Mouse (Mus musculus) olfactory bulb, adult 2 months (tissue): ENCODE measurements around the gene Fastkd3. TPM values are rescaled to one million over a fixed set of nuclear protein-coding genes. Genes with fewer than 3 reads are reported as not detected.

Source experiments
- H3K27ac ChIP-seq: fragments of 200-500 bp; 2 replicates; pipeline ENCODE4 v1.5.1; 2012; ENCODE audit warnings: low read depth, low read length; ENCODE audit not compliant: insufficient read depth
- H3K4me1 ChIP-seq: fragments of 200-500 bp; 2 replicates; pipeline ENCODE4 v1.6.1; 2012; ENCODE audit warnings: low read length; ENCODE audit not compliant: control insufficient read depth, insufficient read depth
- H3K4me3 ChIP-seq: fragments of 200-500 bp; 2 replicates; pipeline ENCODE4 v1.5.1; 2012; ENCODE audit warnings: mild to moderate bottlenecking, low read depth, low read length, moderate library complexity; ENCODE audit not compliant: insufficient read depth
- CTCF ChIP-seq: fragments of 200-500 bp; IDR thresholded peaks from 2 replicates; pipeline ENCODE4 v1.5.1; 2012; ENCODE audit warnings: low read depth, mild to moderate bottlenecking, low read length, moderate library complexity; ENCODE audit not compliant: insufficient read depth
- POLR2A ChIP-seq: fragments of 200-500 bp; IDR thresholded peaks from 2 replicates; pipeline ENCODE4 v1.6.1; 2012; ENCODE audit warnings: mild to moderate bottlenecking, low read depth, low read length, moderate library complexity; ENCODE audit not compliant: insufficient read depth
- WGBS: fragments of 180-500 bp; shearing (Covaris S2); methylation state at CpG from one replicate; pipeline ENCODE4 v1.1.7; 2018; 5-methylcytosine and 5-hydroxymethylcytosine counted together
- polyA plus RNA-seq: library from polyadenylated mRNA; stranded (reverse); fragments of >200 nt; gene quantifications from 2 replicates; pipeline ENCODE4 v1.2.4, GENCODE M21; 2012; ENCODE audit warnings: low replicate concordance; ENCODE audit not compliant: missing spikeins, insufficient read depth, insufficient read length

Fastkd3 gene
- polyA plus RNA-seq, 1 experiment = not detected

DNA sequence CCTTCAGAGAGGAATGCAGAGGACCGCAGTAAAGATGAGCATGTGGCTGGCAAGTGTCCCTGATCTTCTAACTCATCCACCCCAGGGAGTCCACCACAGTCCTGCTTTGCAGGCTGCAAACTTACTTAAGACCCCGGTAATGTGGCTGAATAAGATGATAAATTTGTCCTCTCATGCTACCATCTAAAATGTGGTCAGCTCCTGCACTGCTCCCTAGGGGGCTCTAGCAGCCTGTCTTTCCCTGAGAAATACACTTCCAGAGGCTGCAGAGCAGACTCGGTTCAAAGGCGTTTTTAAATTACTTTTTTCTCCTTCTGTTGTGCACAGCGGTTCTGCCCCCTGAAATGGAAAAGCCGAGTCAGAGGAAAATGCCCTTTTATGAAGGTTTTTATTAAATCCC lies 19.1 kb downstream of the Fastkd3 start:
- no peak for TF ChIP-seq POLR2A
- TF ChIP-seq CTCF = no peak
- H3K27ac ChIP-seq = no peak overlapping the region
- WGBS = 8% methylated on average over 6 of the region's 6 CpGs

DNA sequence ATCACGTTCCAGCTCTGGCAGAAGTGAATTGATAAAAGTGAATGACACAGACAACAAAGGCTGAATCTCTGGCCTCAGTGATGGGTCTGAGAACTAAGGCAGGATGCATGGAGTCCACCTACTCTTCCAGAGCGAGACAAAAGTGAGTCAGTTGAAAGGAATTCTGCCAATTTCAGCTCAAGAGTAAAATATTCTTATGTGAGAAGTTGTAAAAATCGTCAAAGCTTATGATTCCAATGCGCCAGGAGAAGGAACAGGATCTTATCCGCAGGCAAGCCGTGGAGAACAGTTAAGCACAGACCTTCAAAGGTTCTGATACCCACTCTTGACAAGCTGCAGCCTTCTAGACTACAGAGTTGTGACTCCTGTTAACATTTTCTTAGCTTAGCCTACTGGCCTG lies 21.1 kb downstream of the Fastkd3 start:
- no peak overlapping the region for H3K27ac ChIP-seq
- 86% methylated on average over 6 of the region's 6 CpGs for WGBS
- TF ChIP-seq POLR2A = no peak
- TF ChIP-seq CTCF = no peak
- peaks cover 12% of the 10 kb centered on the region for H3K4me1 ChIP-seq
- no peak overlapping the region for H3K4me3 ChIP-seq

More for the DNA sequence above, 19.1 kb downstream of the Fastkd3 start:
- Histone ChIP-seq H3K4me3 (no peak overlapping the region), H3K4me1 (peaks cover 15% of the 10 kb centered on the region)

DNA sequence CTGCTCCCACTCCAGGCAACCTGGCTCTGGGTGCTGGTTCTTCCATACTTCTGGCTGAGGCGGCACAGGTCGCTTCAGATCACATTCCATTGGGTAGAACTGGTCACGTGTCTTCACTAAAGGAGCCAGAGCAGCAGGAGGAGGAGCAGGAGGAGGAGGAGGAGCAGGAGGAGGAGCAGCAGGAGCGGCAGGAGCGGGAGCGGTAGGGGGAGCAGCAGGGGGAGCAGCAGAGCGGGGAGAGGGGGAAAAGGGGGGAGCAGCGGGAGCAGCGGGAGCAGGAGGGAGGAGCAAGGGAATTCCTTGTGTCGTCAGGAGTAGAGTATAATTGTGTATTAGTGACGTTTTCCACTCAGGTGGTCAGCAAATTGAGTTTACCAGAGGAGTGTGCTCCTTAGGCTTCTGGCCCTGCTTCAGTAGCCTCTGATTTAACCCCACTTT lies 23.7 kb downstream of the Fastkd3 start:
- peak overlapping the region; percentile 16; the same call in 1 of the 2 replicates for H3K4me3 ChIP-seq
- H3K4me1 ChIP-seq = peaks cover 15% of the 10 kb centered on the region
- WGBS = 6% methylated on average over 11 of the region's 11 CpGs
- no peak overlapping the region for H3K27ac ChIP-seq
- no peak for TF ChIP-seq POLR2A
- no peak for TF ChIP-seq CTCF

DNA sequence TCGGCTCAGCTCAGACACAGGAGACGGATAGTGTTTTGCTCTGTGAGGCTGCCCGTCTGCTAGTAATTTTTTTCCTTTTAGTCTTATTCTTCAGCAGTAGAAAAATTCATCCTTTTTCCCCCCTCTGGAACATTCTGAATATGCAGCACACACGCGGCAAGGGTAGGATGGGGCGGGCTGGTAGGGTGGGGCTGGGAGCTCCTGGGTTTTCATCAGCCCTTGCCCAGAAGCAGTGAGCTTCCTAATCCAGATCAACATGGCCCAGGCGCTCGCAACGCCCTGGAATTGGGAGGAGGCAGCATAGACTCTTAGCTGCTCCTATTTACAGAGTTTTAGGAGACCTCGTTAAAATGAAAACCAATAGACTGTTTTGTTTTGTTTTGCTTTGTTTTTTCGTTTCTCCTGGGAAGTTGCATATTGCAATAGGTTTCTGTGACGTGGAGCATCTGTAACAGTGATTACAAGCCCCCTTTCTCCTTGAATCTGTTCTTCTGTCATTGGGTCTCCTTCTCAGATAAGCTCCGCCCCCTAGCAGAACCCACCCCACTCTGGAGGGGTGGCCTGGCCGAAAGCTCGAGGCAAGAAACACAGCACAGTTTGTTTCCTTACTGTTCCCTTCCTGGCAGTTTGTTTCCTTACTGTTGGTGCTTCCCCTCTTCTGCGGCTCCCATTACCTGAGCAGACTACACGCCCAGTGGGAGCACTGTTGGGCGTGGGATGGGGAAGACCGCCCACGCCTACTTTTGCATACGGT lies 25.8 kb downstream of the Fastkd3 start:
- TF ChIP-seq CTCF (no peak), POLR2A (no peak)
- no peak overlapping the region for H3K4me3 ChIP-seq
- H3K27ac ChIP-seq = peak overlapping the region; percentile 46
- peaks cover 10% of the 10 kb centered on the region for H3K4me1 ChIP-seq
- WGBS = 33% methylated on average over 21 of the region's 21 CpGs

DNA sequence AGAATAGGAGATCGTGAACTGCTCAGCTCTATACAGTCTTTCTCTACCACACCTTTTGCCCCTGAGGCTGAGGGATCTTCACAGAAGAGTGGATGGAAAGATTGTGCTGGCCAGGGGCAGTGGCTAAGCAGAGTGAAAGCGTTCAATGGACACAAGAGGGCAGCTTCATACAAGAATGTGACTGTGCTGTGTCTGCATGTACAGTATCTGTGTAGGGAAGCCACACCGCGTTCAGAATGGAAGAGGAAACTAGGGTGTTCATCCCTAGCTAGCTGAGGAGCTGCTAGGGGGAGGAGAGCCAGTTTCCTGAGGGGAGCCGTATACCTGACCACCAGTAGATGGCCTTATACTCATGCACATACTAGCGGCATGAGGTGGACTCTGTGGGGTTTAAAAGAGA lies 40.8 kb downstream of the Fastkd3 start:
- no peak overlapping the region for H3K27ac ChIP-seq
- no peak overlapping the region for H3K4me3 ChIP-seq
- 43% methylated on average over 6 of the region's 6 CpGs for WGBS
- peaks cover 3% of the 10 kb centered on the region; the same call in 1 of the 2 replicates for H3K4me1 ChIP-seq
- TF ChIP-seq CTCF (no peak), POLR2A (no peak)

DNA sequence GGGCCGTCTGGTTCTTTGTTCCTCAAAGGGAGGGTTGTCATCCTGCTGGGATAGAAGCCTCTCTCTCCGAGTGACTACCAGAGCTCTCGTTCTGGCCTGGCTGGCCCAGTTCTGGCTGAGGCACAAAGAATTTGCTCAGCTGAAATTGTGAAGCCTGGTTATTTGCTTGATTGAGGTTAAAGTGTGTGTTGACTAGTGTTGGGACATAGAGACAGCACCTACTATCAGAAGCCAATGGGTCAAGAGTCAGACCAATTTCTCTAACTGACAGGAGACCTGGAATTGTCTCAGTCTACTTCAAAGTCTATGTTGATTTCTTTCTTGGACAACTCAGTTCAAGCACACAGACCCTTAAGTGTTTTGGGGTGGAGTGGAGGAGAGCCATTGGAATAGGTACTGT lies 45.0 kb downstream of the Fastkd3 start:
- WGBS = 59% methylated on average over 3 of the region's 3 CpGs
- no peak for TF ChIP-seq POLR2A
- TF ChIP-seq CTCF = no peak
- Histone ChIP-seq H3K4me1 (peaks cover 3% of the 10 kb centered on the region; the same call in 1 of the 2 replicates), H3K4me3 (no peak overlapping the region), H3K27ac (no peak overlapping the region)

Other genes with a start within 250 kb of the Fastkd3 start
- gene Mtrr, start 85 bp upstream of the Fastkd3 start, polyA plus RNA-seq = not detected in 2 replicates
- not detected in 2 replicates for gene 1700001L19Rik, start 15.2 kb downstream of the Fastkd3 start, polyA plus RNA-seq